Mouse (Mus musculus) limb, embryonic 13.5 days (tissue): ENCODE measurements at regions not wholly inside any gene's neighbourhood (a gene's known extent, or its start where the extent isn't known, plus 50 kb on each side); places are given as distances from the start of the nearest gene placed in this dataset.

Experiments
- ATAC-seq: fragments of 200-750 bp; cut with Nextera tagmentation; 2 replicates; pipeline ENCODE4 v1.8.0; 2017; ENCODE audit warnings: low read depth, moderate number of reproducible peaks, moderate TSS enrichment; ENCODE audit not compliant: low FRiP score
- H3K27ac ChIP-seq: fragments of 300-500 bp; sonication (generic); 2 replicates; pipeline ENCODE4 v1.5.1; 2015; ENCODE audit warnings: inconsistent platforms, mild to moderate bottlenecking, moderate library complexity
- H3K27me3 ChIP-seq: fragments of 300-500 bp; sonication (generic); 2 replicates; pipeline ENCODE4 v1.6.1; 2015; ENCODE audit warnings: mild to moderate bottlenecking, inconsistent platforms
- H3K36me3 ChIP-seq: fragments of 300-500 bp; sonication (generic); 2 replicates; pipeline ENCODE4 v1.6.1; 2015; ENCODE audit warnings: inconsistent platforms, mild to moderate bottlenecking, moderate library complexity
- H3K4me1 ChIP-seq: fragments of 300-500 bp; sonication (generic); 2 replicates; pipeline ENCODE4 v1.6.1; 2015; ENCODE audit warnings: inconsistent platforms
- H3K4me2 ChIP-seq: fragments of 300-500 bp; sonication (generic); replicated peaks from 2 replicates; pipeline ENCODE4 v1.6.1; 2015; ENCODE audit warnings: inconsistent platforms, mild to moderate bottlenecking, moderate library complexity
- H3K4me3 ChIP-seq: fragments of 300-500 bp; sonication (generic); 2 replicates; pipeline ENCODE4 v1.5.1; 2015; ENCODE audit warnings: moderate library complexity, mild to moderate bottlenecking, inconsistent platforms
- H3K9ac ChIP-seq: fragments of 300-500 bp; sonication (generic); 2 replicates; pipeline ENCODE4 v1.6.1; 2015; ENCODE audit warnings: mild to moderate bottlenecking, inconsistent platforms
- H3K9me3 ChIP-seq: fragments of 300-500 bp; sonication (generic); 2 replicates; pipeline ENCODE4 v1.6.1; 2016; ENCODE audit warnings: inconsistent platforms
- WGBS: fragments of 180-500 bp; shearing (Covaris S2); methylation state at CpG from one replicate; pipeline ENCODE4 v1.1.7; 2015; 5-methylcytosine and 5-hydroxymethylcytosine counted together

GRCm38 (mm10) chr15:102862374-102862773, 58.5 kb upstream of the Hoxc13 start:
- no peaks in the 10 kb centered on the region for H3K9me3 ChIP-seq
- no peaks in the 10 kb centered on the region for H3K27me3 ChIP-seq
- H3K27ac ChIP-seq: no peak overlapping the region
- H3K36me3 ChIP-seq: no peaks in the 10 kb centered on the region
- no peak for ATAC-seq
- H3K9ac ChIP-seq: no peak overlapping the region
- no peak overlapping the region for H3K4me3 ChIP-seq
- H3K4me2 ChIP-seq: no peak overlapping the region
- no peaks in the 10 kb centered on the region for H3K4me1 ChIP-seq
- 66% methylated on average over 6 of the region's 6 CpGs for WGBS

- no peak overlapping the region for H3K27ac ChIP-seq
- no peaks in the 10 kb centered on the region for H3K27me3 ChIP-seq
- no peaks in the 10 kb centered on the region for H3K36me3 ChIP-seq
- no peak overlapping the region for H3K9ac ChIP-seq
- 86% methylated on average over 3 of the region's 3 CpGs for WGBS
- H3K4me1 ChIP-seq: no peaks in the 10 kb centered on the region
- no peak overlapping the region for H3K4me2 ChIP-seq
- no peak for ATAC-seq
- H3K9me3 ChIP-seq: no peaks in the 10 kb centered on the region
- H3K4me3 ChIP-seq: no peak overlapping the region
Observed at GRCm38 (mm10) chr15:102866788-102867187, 54.1 kb upstream of the Hoxc13 start.
